Mouse (Mus musculus) heart, postnatal 36 days (tissue): ENCODE measurements around the gene B3galt6. TPM values are rescaled to one million over a fixed set of nuclear protein-coding genes. Genes with fewer than 3 reads are reported as not detected.

Experiments used
- DNase-seq, 2 experiments: peaks; one replicate each; pipeline ENCODE4 v3.0.0; 2021 to 2022
- intact Hi-C: fragments of 180-260 bp; cut with DNase I; formaldehyde crosslinking; loops from one replicate; pipeline ENCODE4 v1.15.1; 2025
- total RNA-seq, 2 experiments: library from RNA; stranded (reverse); gene quantifications; 2 replicates each; pipeline ENCODE4 v1.2.3; 2021

Gene B3galt6
- total RNA-seq: 1 to 10 TPM; 2.2 to 2.4 TPM

- intact Hi-C loops: loop anchor here (2.0 to 5.0 kb wide), 3 partner anchors 40 to 118 kb away; partner anchors contain the start of genes Acap3 and Pusl1
- peak; percentile 82 to 94 for DNase-seq
Observed at GRCm38 (mm10) chr4:155992241-155992905, at the start of gene B3galt6, which contains the start of gene Sdf4. Gene B3galt6 (minus strand): TSS chr4:155992649. Gene Sdf4 (plus strand): TSS chr4:155992872.

- intact Hi-C loops: loop anchor here (5.0 kb wide), 3 partner anchors 67 to 162 kb away; partner anchors contain the start of genes Agrn and C1qtnf12
Observed at GRCm38 (mm10) chr4:156034901-156035300, 42.5 kb upstream of the B3galt6 start.

DNA sequence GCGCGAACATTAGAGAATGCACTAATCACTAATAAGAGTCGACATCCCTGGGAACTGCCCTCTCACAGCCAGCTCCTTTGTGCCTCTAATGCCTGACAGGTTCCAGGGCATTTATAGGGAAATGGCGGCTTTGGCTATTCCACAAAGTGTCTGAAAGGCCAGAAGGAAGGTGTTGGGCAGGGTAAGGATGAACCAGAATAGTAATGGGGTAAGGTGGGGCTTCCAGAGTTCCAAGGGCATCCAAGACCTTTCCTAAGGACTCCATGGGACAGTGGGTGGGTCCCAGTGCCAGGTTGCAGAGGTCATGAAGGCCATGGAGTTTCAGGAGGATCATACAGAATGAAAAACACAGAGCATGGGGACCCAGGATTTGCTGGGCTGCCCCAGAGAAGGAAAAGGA, 41.9 kb upstream of the B3galt6 start:
- intact Hi-C loops: loop anchor here (5.0 kb wide), 3 partner anchors 68 to 163 kb away; partner anchors contain the start of genes Agrn and C1qtnf12
- DNase-seq: no peak

More at GRCm38 (mm10) chr4:156034901-156035300, 42.5 kb upstream of the B3galt6 start:
- no peak for DNase-seq

DNA sequence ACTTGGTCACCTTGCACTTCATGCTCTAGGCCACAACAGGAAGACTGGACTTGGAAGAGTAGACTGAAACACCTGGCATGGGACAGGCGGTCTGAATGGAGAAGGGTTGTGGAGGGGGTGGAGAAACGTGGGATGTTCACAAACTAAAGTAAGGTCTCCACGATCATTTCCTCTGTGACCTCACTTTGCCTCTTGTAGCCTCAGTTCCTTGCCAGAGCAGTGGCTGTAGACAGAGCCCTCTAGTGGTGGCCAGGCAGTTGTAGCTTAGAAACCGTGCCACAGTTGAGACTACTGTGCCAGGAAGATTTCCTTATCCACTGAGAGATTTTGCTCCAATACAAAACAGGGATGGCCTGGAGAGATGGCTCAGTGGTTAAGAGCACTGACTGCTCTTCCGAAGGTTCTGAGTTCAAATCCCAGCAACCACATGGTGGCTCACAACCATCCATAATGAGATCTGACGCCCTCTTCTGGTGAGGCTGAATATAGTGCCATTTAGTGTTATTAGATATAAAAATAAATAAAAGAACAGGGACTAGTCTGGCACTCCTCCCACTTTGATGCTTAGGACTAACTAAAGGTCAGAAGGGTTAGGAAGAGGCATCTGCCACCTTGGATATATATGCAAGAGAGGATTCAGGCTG, 41.1 kb upstream of the B3galt6 start:
- intact Hi-C loops: loop anchor here (2.0 to 5.0 kb wide), 4 partner anchors 41 to 164 kb away; partner anchors contain the start of genes Agrn, B3galt6, C1qtnf12 and Sdf4

DNA sequence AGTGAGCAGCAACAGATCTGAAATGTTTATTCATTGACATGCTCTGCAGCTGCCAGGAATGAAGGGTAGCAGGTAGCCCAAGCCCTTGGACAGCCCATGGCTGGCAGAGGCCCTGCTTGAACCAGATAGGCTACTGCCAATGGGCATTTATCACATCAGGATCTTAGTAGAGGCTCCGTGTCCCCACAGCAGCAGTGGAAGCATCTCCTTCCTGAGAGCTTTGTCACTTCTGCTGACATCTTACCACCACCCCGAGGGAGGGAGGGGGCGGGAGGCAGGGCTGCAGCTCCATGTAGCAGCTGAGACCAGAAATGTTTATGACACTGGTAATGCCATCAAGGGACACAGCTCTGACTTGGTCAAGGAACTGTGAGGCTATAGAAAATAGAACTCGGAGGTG, 40.4 kb upstream of the B3galt6 start:
- intact Hi-C loops: loop anchor here (2.0 to 5.0 kb wide), 4 partner anchors 40 to 164 kb away; partner anchors contain the start of genes Agrn, B3galt6, C1qtnf12 and Sdf4
- no peak for DNase-seq

More for the DNA sequence above, 41.1 kb upstream of the B3galt6 start:
- DNase-seq: peak; percentile 42

GRCm38 (mm10) chr4:156031593-156032391, 39.3 kb upstream of the B3galt6 start:
- intact Hi-C loops: loop anchor here (2.0 to 5.0 kb wide), 4 partner anchors 39 to 166 kb away; partner anchors contain the start of genes Agrn, B3galt6, C1qtnf12 and Sdf4
- DNase-seq: peak; percentile 77 to 81

GRCm38 (mm10) chr4:156031255-156031592, 38.8 kb upstream of the B3galt6 start:
- no peak for DNase-seq
- intact Hi-C loops: loop anchor here (5.0 kb wide), 3 partner anchors 69 to 166 kb away; partner anchors contain the start of genes Agrn and C1qtnf12

- no peak for DNase-seq
- intact Hi-C loops: loop anchor here (5.0 kb wide), 3 partner anchors 68 to 167 kb away; partner anchors contain the start of genes Agrn and C1qtnf12
Observed at GRCm38 (mm10) chr4:156030651-156031118, 38.2 kb upstream of the B3galt6 start.

DNA sequence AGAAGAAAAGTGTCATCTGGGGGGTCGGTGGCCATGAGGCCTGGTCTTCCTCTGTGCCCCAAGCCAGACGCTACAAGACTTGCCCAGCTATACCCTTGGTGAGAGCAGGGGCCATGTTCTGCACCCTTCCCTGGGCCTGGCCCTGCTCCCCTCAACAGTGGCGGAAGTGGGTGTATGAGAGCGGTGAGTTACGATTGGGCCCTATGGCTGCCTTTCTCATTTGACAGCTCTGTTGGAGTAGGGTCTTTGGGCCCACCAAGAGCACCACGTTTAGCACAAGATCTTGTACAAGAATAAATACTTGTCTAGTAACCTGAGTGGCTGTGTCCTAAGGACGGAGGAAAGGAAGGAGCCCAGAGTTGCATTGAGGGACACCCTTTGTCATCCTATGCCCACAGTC, 36.1 kb upstream of the B3galt6 start:
- intact Hi-C loops: no loop called here
- no peak for DNase-seq

- peak; percentile 30 to 53 for DNase-seq
- intact Hi-C loops: no loop called here
Observed at GRCm38 (mm10) chr4:156026013-156026412, 33.6 kb upstream of the B3galt6 start, which contains the start of gene Tnfrsf18. Gene Tnfrsf18 (plus strand): TSS chr4:156026164.

- DNase-seq: peak in 1 of 2 experiments; percentile 21
- intact Hi-C loops: no loop called here
Observed at GRCm38 (mm10) chr4:156024184-156024583, 31.7 kb upstream of the B3galt6 start.

- DNase-seq: no peak
- intact Hi-C loops: no loop called here
Observed at GRCm38 (mm10) chr4:156023520-156023919, 31.1 kb upstream of the B3galt6 start.

DNA sequence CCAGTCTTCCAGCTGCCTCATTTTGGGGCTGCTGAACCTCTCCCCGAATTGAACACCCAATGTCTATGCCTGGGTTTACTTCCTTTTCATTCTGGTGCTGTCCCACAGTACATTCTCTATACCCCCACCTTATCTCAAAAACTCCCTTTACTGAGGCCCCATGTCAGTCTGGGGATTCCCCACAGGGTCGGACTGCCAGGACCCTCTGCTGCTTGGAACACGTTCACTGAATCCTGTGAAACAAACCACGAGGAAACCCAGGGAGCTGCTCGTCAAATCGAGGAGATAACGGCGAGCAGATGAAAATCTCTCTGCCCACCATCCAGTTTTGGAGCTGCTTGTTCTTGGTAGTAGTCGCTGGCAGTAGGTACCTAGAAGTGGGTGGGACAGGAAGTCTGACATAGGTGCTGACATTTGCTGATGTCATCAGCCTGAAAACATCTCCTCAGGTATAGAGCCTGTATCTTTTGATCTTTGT, 29.5 kb upstream of the B3galt6 start:
- no peak for DNase-seq
- intact Hi-C loops: no loop called here

- no peak for DNase-seq
- intact Hi-C loops: no loop called here
Observed at GRCm38 (mm10) chr4:156021381-156021780, 28.9 kb upstream of the B3galt6 start.

GRCm38 (mm10) chr4:156019771-156020170, 27.3 kb upstream of the B3galt6 start:
- no peak for DNase-seq
- intact Hi-C loops: no loop called here

DNA sequence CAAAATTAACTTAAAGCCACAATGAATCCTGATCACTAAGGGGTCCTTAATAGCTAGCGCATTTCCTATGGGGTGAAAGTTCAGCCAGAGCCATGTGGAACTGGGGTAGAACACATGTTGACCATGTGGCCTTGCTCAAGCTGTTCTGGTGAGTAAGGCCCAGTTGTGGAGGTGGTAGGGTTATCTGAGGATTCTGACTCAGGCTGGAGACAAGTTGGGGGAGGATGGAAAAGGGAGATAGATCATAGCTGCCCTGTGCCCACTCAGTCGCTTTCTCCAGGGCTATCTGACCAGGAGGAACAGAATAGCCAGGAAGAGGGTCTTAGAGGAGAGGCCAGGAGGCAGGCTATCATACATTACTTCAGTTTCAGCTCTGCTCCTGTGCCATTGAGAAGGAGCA, 22.0 kb upstream of the B3galt6 start:
- intact Hi-C loops: no loop called here

GRCm38 (mm10) chr4:156013637-156014036, 21.2 kb upstream of the B3galt6 start, which contains the start of gene Tnfrsf4:
Gene Tnfrsf4 (plus strand): TSS chr4:156013843.
- intact Hi-C loops: no loop called here

More for the DNA sequence above, 22.0 kb upstream of the B3galt6 start:
- no peak for DNase-seq

GRCm38 (mm10) chr4:156008369-156008768, 15.9 kb upstream of the B3galt6 start:
- intact Hi-C loops: no loop called here
- no peak for DNase-seq

More at GRCm38 (mm10) chr4:156013637-156014036, 21.2 kb upstream of the B3galt6 start, which contains the start of gene Tnfrsf4:
- no peak for DNase-seq

- no peak for DNase-seq
- intact Hi-C loops: no loop called here
Observed at GRCm38 (mm10) chr4:156004109-156004508, 11.7 kb upstream of the B3galt6 start.

- intact Hi-C loops: loop anchor here (2.0 to 5.0 kb wide), 3 partner anchors 39 to 117 kb away; partner anchors contain the start of genes Acap3 and Pusl1
- DNase-seq: no peak
Observed at GRCm38 (mm10) chr4:155993606-155994005, 1.2 kb upstream of the B3galt6 start.
